Mouse (Mus musculus): Measurements from ENCODE around the gene Tiam1. TPM values are rescaled to one million over a fixed set of nuclear protein-coding genes. Genes with fewer than 3 reads are reported as not detected.

The Tiam1 gene
- total and polyA plus RNA-seq, 3 experiments = 1.8 to 5.3 (median 2.9) TPM

DNA sequence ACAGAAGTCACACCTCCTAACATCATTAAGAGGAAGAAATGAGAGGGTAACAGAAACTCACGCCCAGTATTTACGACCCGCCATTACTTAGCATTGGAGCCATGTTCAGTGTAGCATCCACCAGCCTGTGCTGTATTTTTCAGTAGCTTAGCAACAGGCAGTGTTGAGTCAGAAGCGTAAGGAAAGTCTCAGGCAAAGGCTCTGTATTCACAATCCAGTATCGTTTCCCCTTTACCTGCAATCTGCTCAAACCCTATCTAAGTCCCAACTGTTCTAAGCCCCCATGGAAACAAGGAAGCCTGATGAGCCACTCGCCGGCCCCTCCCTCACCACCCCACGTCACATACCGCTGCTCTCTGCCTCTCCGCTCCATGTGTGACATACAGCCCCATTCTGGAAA is 100.7 kb downstream of the Tiam1 start:
- H3K36me3 ChIP-seq (replicated peaks) = peaks cover 2% of the 10 kb centered on the region
- DNase-seq (ENCODE audit: low spot score) (no peak), ATAC-seq (ENCODE audit: extremely low read depth, insufficient number of reproducible peaks, low FRiP score, poor library complexity, severe bottlenecking) (no peak)
- no peaks in the 10 kb centered on the region for H3K27me3 ChIP-seq (ENCODE audit: insufficient read depth, low read length)
- no peak overlapping the region for H3K4me3 ChIP-seq (ENCODE audit: low read depth, low read length)
- H3K9me3 ChIP-seq (replicated peaks) = peaks cover 30% of the 10 kb centered on the region
- peaks cover 28% of the 10 kb centered on the region for H3K4me1 ChIP-seq (ENCODE audit: insufficient read depth, low read depth, low read length)
- TF ChIP-seq CTCF (IDR thresholded peaks at IDR 0.05; ENCODE audit: low read depth, low read length) = no peak
- no peak for TF ChIP-seq GATA1 (IDR thresholded peaks at IDR 0.05; ENCODE audit: borderline replicate concordance, low read length)
- TF ChIP-seq TAL1 (conservative IDR thresholded peaks at IDR 0.05; ENCODE audit: low read depth, low read length) = no peak
- TF ChIP-seq POLR2AphosphoS5 (IDR thresholded peaks at IDR 0.05; ENCODE audit: insufficient replicate concordance, low read depth, low read length) = no peak
- TF ChIP-seq GATA2 (IDR thresholded peaks at IDR 0.05; ENCODE audit: borderline replicate concordance, low read depth, low read length) = no peak

DNA sequence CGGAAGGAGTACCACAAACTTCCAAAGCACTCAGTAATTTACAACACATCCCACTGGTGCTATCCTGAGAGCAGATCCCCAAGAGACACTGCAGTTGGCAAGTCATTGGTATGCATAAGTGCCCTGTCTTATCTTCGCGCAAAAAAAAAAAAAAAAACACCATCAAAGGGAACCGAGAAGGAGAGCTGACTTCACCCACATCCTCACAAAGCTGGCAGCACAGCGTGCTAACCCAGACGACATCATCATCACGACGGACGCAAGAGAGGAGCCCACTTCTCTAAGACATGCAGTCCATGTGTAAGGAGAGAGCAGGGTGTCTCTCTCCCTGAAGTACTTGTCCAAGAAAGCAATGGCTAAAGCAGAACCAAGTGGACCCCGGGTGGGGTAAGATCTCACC is 101.2 kb downstream of the Tiam1 start:
- TF ChIP-seq CTCF (IDR thresholded peaks at IDR 0.05; ENCODE audit: low read depth, low read length) = no peak
- TF ChIP-seq TAL1 (conservative IDR thresholded peaks at IDR 0.05; ENCODE audit: low read depth, low read length) = no peak
- TF ChIP-seq POLR2AphosphoS5 (IDR thresholded peaks at IDR 0.05; ENCODE audit: insufficient replicate concordance, low read depth, low read length) = no peak
- TF ChIP-seq GATA1 (IDR thresholded peaks at IDR 0.05; ENCODE audit: borderline replicate concordance, low read length) = no peak
- TF ChIP-seq GATA2 (IDR thresholded peaks at IDR 0.05; ENCODE audit: borderline replicate concordance, low read depth, low read length) = no peak
- DNase-seq (ENCODE audit: low spot score) = no peak
- Histone ChIP-seq H3K4me3 (ENCODE audit: low read depth, low read length) (no peak overlapping the region), H3K27me3 (ENCODE audit: insufficient read depth, low read length) (no peaks in the 10 kb centered on the region), H3K36me3 (replicated peaks) (peaks cover 2% of the 10 kb centered on the region), H3K4me1 (ENCODE audit: insufficient read depth, low read depth, low read length) (peaks cover 26% of the 10 kb centered on the region), H3K9me3 (replicated peaks) (peaks cover 33% of the 10 kb centered on the region)
- ATAC-seq (ENCODE audit: extremely low read depth, insufficient number of reproducible peaks, low FRiP score, poor library complexity, severe bottlenecking) = no peak

DNA sequence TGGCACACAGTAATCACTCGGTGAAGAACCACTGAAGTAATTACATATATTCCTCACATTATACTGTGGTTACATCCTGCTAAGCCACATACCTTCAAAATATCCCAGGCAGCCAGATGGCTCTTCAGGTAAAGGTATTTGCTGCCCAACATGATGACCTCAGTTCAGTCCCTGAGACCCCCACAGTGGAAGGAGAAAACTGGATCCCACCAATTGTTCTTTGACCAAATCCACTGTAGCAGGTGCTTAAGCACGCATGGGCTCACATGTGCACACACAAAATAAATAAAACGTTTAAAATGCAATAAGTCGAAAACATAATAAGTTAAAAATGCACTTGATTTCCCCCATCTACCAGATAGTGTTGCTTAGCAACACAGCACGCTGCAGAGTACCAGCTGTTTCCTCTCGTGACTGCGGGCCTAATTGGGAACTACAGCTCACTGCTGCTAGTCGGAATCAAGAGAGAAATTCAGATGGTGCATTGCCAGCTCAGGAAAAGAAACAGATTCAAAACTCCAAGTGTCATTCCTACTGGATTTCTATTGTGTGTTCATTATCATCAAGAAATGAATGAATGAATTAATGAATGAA is 102.7 kb downstream of the Tiam1 start:
- ATAC-seq (ENCODE audit: extremely low read depth, insufficient number of reproducible peaks, low FRiP score, poor library complexity, severe bottlenecking) (no peak), DNase-seq (ENCODE audit: low spot score) (no peak)
- Histone ChIP-seq H3K27me3 (ENCODE audit: insufficient read depth, low read length) (no peaks in the 10 kb centered on the region), H3K4me1 (ENCODE audit: insufficient read depth, low read depth, low read length) (peaks cover 26% of the 10 kb centered on the region), H3K9me3 (replicated peaks) (peaks cover 41% of the 10 kb centered on the region), H3K36me3 (replicated peaks) (peaks cover 2% of the 10 kb centered on the region), H3K4me3 (ENCODE audit: low read depth, low read length) (no peak overlapping the region)
- no peak for TF ChIP-seq TAL1 (conservative IDR thresholded peaks at IDR 0.05; ENCODE audit: low read depth, low read length)
- no peak for TF ChIP-seq GATA2 (IDR thresholded peaks at IDR 0.05; ENCODE audit: borderline replicate concordance, low read depth, low read length)
- TF ChIP-seq CTCF (IDR thresholded peaks at IDR 0.05; ENCODE audit: low read depth, low read length) = no peak
- no peak for TF ChIP-seq POLR2AphosphoS5 (IDR thresholded peaks at IDR 0.05; ENCODE audit: insufficient replicate concordance, low read depth, low read length)
- TF ChIP-seq GATA1 (IDR thresholded peaks at IDR 0.05; ENCODE audit: borderline replicate concordance, low read length) = no peak

DNA sequence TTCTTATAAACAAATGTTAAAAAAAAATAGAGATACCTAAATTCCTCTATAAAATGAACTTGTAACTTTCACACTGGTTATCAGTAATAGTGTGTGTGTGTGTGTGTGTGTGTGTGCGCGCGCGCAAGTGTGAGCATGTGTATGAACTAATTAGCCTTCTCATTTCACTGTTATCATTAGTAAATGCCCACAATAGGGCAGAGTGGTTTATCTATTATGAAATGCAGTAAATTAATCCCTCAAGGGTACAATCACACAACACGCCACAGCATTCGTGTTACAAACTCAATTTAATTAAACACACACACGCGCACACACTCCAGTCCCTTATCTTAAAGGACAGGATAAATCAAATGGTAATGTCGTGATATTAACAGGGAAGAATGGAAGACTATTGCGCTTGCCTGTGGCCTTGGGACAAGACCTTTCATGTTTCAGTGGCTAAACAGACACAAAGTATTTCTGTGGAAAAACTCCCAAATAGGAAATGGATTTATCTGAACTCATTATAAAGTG is 107.9 kb downstream of the Tiam1 start:
- peaks cover 2% of the 10 kb centered on the region for H3K36me3 ChIP-seq (replicated peaks)
- no peaks in the 10 kb centered on the region for H3K4me1 ChIP-seq (ENCODE audit: insufficient read depth, low read depth, low read length)
- DNase-seq (ENCODE audit: low spot score) (no peak), ATAC-seq (ENCODE audit: extremely low read depth, insufficient number of reproducible peaks, low FRiP score, poor library complexity, severe bottlenecking) (no peak)
- peaks cover 28% of the 10 kb centered on the region for H3K9me3 ChIP-seq (replicated peaks)
- TF ChIP-seq CTCF (IDR thresholded peaks at IDR 0.05; ENCODE audit: low read depth, low read length) = no peak
- no peak for TF ChIP-seq TAL1 (conservative IDR thresholded peaks at IDR 0.05; ENCODE audit: low read depth, low read length)
- no peak for TF ChIP-seq POLR2AphosphoS5 (IDR thresholded peaks at IDR 0.05; ENCODE audit: insufficient replicate concordance, low read depth, low read length)
- no peak for TF ChIP-seq GATA2 (IDR thresholded peaks at IDR 0.05; ENCODE audit: borderline replicate concordance, low read depth, low read length)
- TF ChIP-seq GATA1 (IDR thresholded peaks at IDR 0.05; ENCODE audit: borderline replicate concordance, low read length) = no peak
- H3K27me3 ChIP-seq (ENCODE audit: insufficient read depth, low read length) = no peaks in the 10 kb centered on the region
- no peak overlapping the region for H3K4me3 ChIP-seq (ENCODE audit: low read depth, low read length)

DNA sequence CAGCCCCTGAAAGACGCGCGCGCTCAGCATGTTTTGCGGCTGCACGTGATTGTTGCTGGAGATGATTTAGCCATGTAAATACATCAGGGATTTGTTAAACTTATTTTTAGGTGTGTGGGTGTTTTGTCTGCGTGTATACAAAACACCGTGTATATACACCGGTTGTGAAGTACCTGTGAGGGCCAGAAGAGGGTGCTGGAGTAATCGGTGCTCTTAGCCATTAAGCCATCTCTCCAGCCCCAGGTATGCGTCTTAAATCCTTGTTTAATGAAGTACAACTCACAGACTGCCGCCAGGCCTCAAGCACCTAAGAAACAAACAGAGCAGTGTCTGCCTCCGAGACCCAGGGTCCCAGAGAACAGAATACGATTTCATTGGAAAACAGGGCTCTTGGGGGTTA is 113.2 kb downstream of the Tiam1 start:
- no peak for DNase-seq (ENCODE audit: low spot score)
- H3K4me1 ChIP-seq (ENCODE audit: insufficient read depth, low read depth, low read length) = no peaks in the 10 kb centered on the region
- H3K27me3 ChIP-seq (ENCODE audit: insufficient read depth, low read length) = no peaks in the 10 kb centered on the region
- H3K9me3 ChIP-seq (replicated peaks) = peaks cover 33% of the 10 kb centered on the region
- H3K36me3 ChIP-seq (replicated peaks) = no peaks in the 10 kb centered on the region
- no peak for TF ChIP-seq CTCF (IDR thresholded peaks at IDR 0.05; ENCODE audit: low read depth, low read length)
- TF ChIP-seq GATA1 (IDR thresholded peaks at IDR 0.05; ENCODE audit: borderline replicate concordance, low read length) = no peak
- no peak for TF ChIP-seq POLR2AphosphoS5 (IDR thresholded peaks at IDR 0.05; ENCODE audit: insufficient replicate concordance, low read depth, low read length)
- no peak for TF ChIP-seq TAL1 (conservative IDR thresholded peaks at IDR 0.05; ENCODE audit: low read depth, low read length)
- TF ChIP-seq GATA2 (IDR thresholded peaks at IDR 0.05; ENCODE audit: borderline replicate concordance, low read depth, low read length) = no peak
- no peak for ATAC-seq (ENCODE audit: extremely low read depth, insufficient number of reproducible peaks, low FRiP score, poor library complexity, severe bottlenecking)
- H3K4me3 ChIP-seq (ENCODE audit: low read depth, low read length) = no peak overlapping the region

DNA sequence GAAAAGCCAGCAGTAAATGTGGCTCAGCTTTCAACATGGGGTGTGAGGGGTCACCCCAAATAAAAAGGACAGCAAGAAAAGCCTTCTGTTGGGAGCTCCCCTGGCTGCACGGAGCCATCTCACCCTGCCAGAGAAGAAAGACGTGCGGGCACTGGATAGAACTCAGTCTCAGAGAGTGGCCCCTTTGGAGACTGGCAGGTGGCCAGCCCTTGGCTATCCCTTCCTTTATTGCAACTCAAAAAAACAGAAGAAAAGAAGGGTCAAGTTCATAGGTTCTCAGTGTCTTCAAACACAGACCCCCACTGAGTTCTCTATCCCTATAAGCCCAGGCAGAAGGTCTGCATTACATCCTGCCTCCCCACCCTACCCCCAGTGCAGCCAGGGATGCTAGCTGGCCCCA is 115.7 kb downstream of the Tiam1 start:
- no peak for DNase-seq (ENCODE audit: low spot score)
- TF ChIP-seq TAL1 (conservative IDR thresholded peaks at IDR 0.05; ENCODE audit: low read depth, low read length) (no peak), POLR2AphosphoS5 (IDR thresholded peaks at IDR 0.05; ENCODE audit: insufficient replicate concordance, low read depth, low read length) (no peak), GATA2 (IDR thresholded peaks at IDR 0.05; ENCODE audit: borderline replicate concordance, low read depth, low read length) (no peak), CTCF (IDR thresholded peaks at IDR 0.05; ENCODE audit: low read depth, low read length) (no peak), GATA1 (IDR thresholded peaks at IDR 0.05; ENCODE audit: borderline replicate concordance, low read length) (no peak)
- Histone ChIP-seq H3K27me3 (ENCODE audit: insufficient read depth, low read length) (no peaks in the 10 kb centered on the region), H3K9me3 (replicated peaks) (peaks cover 45% of the 10 kb centered on the region), H3K36me3 (replicated peaks) (no peaks in the 10 kb centered on the region), H3K4me3 (ENCODE audit: low read depth, low read length) (no peak overlapping the region), H3K4me1 (ENCODE audit: insufficient read depth, low read depth, low read length) (no peaks in the 10 kb centered on the region)
- ATAC-seq (ENCODE audit: extremely low read depth, insufficient number of reproducible peaks, low FRiP score, poor library complexity, severe bottlenecking) = no peak
